Mouse (Mus musculus) lung, postnatal 36 days (tissue): ENCODE data around the gene Npr2.

Experiments
- DNase-seq: peaks from one replicate; pipeline ENCODE4 v3.0.0; 2022; ENCODE audit warnings: mixed read lengths

The Npr2 gene

DNA sequence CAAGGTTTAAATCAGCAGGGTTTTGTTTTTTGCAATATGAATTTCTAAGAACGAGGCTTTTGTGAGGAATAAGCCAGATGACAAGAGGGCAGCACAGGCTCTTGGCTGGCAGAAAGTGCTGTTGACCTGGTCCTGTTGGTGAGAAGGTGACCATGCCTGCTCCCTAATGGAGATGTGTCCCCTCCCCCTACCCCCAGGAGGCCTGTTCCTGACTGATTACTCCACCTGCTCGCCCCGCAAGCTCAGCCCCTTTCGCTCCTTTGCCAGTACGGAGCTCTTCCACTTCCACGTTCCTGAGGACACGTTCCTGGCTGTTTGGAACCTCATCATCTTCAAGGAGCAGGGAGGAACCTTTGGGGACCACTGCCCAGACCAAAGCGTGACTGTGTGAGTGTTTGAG lies 42.0 kb downstream of the Npr2 start:
- peak; percentile 31 for DNase-seq

DNA sequence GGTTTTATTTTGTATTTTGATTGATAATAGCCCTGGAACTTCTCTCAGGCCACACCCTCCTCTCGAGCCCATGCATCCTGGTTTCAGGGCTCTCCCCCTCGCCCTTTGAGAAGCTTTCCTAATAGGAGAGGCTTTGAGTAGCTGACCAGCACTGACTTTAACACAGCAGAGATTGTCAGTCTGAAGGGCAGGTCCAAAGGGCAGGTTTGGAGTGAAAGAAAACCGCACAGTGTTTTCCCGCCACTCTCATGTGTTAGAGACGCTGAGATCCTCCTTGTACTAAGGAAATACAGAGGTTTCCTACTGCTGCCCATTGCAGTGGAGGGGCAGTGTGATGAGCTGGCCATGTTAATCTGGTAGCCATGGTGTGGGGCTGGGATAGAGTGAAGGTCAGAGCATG lies 43.2 kb downstream of the Npr2 start:
- no peak for DNase-seq

DNA sequence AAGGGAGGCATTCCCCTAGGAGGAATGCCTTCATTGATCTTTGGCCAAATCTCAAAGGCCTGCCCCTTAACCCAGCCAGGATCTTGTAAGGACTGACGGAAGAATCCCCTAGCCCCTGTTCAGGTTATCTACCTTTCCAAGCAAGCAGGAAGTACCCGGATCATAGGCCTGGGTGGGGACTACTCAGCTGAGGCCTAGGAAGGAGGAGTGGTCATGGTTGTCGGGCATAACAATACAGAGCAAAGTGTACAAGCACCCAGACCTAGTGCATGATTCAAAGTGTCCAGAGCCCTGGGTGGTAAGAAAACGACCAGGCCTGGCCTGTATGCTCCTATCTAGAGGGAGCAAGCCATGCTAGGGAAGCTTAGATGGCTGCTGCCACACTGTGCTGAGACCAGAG lies 43.9 kb downstream of the Npr2 start:
- no peak for DNase-seq

DNA sequence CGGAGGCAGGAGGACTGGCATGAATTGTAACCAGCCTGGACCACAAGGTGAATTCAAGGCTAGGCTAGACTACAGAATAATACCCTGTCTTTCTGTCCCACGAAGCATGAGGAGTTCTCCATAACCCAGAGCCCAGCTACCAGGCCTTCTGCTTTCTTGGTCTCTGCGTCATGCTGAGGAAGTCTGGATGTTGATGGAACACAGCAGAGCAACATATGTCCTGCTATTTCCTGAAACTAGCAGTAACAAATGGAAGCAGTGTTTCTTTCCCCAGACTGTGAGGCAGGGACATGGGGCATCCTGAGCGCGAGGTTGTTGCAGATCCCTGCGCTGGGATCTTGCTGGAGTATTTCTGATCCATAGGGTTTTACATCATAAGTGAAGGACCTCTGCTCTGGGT lies 46.8 kb downstream of the Npr2 start:
- no peak for DNase-seq

DNA sequence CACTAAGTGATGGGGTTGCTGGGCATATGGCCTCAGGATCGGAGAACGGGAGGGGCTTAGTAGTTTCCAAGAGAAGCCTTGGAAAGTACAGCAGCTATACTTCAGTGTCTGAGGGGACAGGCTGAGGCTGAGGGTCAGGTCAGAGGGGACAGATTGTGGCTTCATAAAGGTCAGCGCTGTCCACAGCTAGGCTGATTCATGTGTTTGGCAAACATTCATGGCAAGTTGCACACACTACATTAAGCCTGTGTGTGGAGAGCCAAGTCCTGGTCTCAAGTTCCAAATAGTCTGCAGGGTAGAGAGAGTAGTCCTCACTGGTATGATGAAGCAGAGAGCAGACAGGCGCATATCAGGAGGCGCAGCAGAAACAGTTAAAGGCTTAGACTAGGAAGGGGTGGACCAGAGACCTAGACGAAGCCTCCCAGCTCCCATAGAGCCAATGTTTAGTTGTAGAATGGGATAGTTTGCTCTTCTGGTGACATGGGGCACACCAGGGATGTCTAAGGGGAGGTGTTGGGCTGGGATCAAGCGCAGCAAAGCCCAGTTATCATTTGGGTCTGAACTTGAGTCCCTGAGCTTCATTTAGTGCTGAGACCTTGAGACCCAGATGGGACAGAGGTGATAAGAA lies 47.8 kb downstream of the Npr2 start:
- peak; percentile 43 for DNase-seq

DNA sequence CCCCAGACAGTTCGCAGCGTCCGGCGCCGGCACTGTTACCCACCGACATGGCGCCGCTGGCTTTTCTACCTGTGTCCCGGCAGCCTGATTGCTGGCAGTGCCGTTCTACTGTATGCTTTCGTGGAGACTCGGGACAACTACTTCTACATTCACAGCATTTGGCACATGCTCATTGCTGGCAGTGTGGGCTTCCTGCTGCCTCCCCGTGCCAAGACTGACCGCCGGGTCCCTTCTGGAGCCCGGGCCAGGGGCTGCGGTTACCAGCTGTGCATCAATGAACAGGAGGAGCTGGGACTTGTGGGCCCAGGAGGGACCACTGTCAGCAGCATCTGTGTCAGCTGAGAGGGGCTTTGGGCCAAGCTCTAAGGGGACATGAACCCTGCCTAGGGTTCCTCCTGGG lies 58.3 kb downstream of the Npr2 start:
- no peak for DNase-seq

DNA sequence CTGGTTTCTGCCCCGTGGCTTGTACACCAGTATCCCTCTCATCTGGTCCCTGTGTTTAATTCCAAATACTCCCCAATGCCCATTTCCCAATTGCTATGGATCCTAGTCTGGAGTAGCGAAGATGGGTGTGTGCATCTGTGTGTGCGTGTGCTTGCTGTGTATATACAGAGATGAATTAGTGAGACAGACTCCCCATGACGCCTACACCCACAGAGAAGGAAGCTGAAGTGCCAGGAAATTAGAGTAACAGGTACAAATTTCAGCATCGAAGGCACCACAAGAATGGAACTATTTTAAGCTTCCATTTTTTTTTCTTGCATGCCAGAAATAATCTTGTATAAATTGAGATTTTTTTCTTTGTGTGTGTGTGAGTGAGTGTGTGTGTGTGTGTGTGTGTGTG lies 59.3 kb downstream of the Npr2 start:
- DNase-seq: no peak

DNA sequence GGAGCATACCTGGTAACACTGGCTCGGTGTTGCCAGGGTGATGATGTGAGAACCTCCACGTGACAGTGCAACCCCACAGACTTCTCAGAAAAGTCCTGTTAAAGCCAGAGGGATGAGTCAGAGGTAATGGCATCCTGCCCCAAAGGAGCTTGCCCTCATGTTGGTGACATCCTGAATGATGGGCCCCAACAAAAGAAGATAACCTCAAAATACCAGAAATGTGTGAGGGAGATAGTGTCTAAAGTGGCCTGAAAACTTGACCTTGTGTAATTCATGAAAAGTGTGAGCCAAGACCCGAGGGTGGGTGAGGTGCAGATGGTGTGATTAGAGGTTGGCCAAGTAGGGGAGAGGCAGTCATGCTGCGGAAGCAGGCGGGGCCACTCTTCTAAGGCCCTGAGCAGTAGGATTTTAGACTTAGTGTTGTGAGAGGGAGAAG lies 62.1 kb downstream of the Npr2 start:
- DNase-seq: peak; percentile 71

DNA sequence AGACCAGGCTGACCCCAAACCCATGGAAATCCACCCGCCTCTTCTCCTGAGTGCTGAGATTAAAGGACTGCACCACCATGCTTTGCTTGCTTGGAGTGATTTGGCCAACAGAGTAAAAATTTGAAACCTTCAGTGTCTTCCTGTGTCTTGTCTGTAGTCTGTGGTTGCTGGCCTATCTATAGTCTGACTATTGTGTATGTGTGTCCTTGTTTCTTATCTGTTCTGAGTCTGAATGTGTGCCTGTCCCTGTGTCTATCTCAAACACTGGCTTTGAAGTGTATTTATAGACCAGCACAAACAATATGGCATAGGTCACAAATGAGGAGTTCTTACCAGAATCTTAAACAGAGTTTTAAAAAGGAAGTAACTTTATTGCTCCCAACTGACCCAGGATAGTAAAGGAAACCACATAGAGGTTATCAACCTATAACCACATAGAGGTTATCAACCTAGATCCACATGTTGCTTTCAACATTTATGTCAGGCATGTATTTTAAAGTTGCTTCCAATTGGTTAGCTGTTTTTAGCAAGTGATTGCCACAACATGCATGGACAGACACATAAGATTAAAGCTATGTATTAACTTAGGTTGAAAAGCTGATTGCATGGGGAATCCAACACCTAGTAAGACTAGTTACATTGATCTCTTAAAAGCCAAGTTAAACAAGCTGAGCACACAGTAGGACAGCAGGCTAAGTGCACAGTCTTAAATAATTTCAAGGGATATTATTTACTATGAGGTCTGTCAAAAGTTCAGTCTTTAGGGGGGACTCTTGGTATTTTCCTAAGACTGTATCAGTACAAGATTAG lies 62.9 kb downstream of the Npr2 start:
- DNase-seq: no peak

DNA sequence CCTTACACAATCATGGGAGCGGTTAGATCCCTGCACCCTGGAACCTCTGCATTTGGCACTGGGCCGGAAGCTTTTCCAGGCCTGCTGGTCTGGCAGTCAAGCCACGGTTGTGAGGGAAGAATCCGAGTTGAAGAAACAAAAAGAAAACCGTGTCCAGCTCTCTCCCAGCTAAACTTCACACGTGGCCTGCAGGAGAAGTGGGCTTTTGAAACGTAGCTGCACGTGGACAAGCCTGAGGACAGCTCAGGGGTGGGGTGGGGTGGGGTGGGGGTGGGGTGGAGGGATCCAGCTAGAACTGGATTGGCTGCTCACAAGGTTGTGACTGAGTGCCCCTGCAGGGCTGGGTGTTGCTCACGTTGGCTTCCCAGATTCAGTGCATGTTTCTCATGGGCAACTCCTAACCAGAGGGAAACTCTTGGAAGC lies 63.5 kb downstream of the Npr2 start:
- DNase-seq: peak; percentile 83

DNA sequence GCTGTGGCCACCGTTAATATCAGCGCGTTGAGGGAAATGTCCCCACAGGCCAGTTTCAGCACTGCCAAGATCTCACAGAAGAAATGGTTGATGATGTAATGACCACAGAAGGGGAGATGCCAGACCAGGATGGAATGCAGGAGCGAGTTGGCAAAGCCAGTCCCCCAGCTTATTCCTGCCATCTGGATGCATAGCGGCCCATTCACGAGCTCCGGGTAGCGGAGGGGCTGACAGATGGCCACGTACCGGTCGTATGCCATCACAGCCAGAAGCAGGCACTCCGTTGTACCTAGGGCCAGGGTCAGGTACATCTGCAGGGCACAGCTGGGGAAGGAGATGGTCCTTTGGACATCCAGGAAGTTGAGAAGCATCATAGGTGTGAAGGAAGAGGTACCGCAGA lies 64.8 kb downstream of the Npr2 start:
- no peak for DNase-seq

DNA sequence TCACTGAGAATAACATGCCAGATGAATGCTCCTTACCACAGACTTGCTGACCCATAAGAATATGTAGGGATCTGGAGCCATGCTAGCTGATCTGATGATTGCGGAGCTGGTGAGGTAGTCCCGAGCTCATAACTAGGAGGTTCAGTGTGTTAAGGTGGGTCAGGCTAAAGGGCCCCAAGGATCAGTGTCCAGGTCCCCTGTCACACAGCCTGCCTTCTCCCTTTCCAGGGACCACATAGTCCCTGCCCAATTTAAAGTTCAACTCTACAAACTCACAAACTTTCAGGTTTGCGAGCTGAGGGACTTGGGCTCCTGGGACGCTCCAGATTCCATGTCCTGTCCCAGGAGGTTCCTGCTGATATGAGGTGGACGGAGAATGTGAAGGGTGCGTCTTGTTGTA lies 69.0 kb downstream of the Npr2 start, which contains the start of gene Olfr70:
Gene Olfr70, minus strand, starts transcription at position 101 of the 400 bp plus-strand sequence.
- no peak for DNase-seq
